Mouse (Mus musculus) stomach, embryonic 16.5 days (tissue): Measurements from ENCODE around the gene Msi2. TPM values are rescaled to one million over a fixed set of nuclear protein-coding genes. Genes with fewer than 3 reads are reported as not detected.

Experiments used
- ATAC-seq: fragments of 200-750 bp; cut with Nextera tagmentation; 2 replicates; pipeline ENCODE4 v1.8.0; 2017; ENCODE audit warnings: moderate number of reproducible peaks, moderate TSS enrichment; ENCODE audit not compliant: insufficient read depth, low FRiP score
- H3K27ac ChIP-seq: fragments of 300-500 bp; sonication (generic); 2 replicates; pipeline ENCODE4 v1.5.1; 2014; ENCODE audit warnings: low read length
- H3K27me3 ChIP-seq: fragments of 300-500 bp; sonication (generic); 2 replicates; pipeline ENCODE4 v1.6.1; 2014; ENCODE audit warnings: low read length, control low read depth, mixed read lengths; ENCODE audit not compliant: control insufficient read depth, insufficient read depth
- H3K36me3 ChIP-seq: fragments of 300-500 bp; sonication (generic); 2 replicates; pipeline ENCODE4 v1.6.1; 2014; ENCODE audit warnings: low read length; ENCODE audit not compliant: control insufficient read depth, insufficient read depth
- H3K4me1 ChIP-seq: fragments of 300-500 bp; sonication (generic); 2 replicates; pipeline ENCODE4 v1.6.1; 2014; ENCODE audit warnings: low read length, control low read depth, mixed read lengths; ENCODE audit not compliant: control insufficient read depth, insufficient read depth
- H3K4me2 ChIP-seq: fragments of 300-500 bp; sonication (generic); 2 replicates; pipeline ENCODE4 v1.6.1; 2014; ENCODE audit warnings: low read depth, low read length, mixed read lengths
- H3K4me3 ChIP-seq: fragments of 300-500 bp; sonication (generic); replicated peaks from 2 replicates; pipeline ENCODE4 v1.5.1; 2014; ENCODE audit warnings: mild to moderate bottlenecking, low read length
- H3K9ac ChIP-seq: fragments of 300-500 bp; sonication (generic); 2 replicates; pipeline ENCODE4 v1.6.1; 2014; ENCODE audit warnings: low read length
- H3K9me3 ChIP-seq: fragments of 300-500 bp; sonication (generic); replicated peaks from 2 replicates; pipeline ENCODE4 v1.6.1; 2016; ENCODE audit warnings: low read length, control low read depth; ENCODE audit not compliant: control insufficient read depth
- whole genome bisulfite sequencing: fragments of 180-500 bp; shearing (Covaris S2); extraction: QIAGEN DNeasy Blood & Tissue Kit; methylation state at CpG from one replicate; pipeline ENCODE4 v1.1.7; 2014; 5-methylcytosine and 5-hydroxymethylcytosine counted together
- microRNA-seq: library from miRNA; unstranded; fragments of <30 nt; microRNA quantifications from one replicate; pipeline ENCODE4, GENCODE M21; 2016
- polyA plus RNA-seq: library from polyadenylated mRNA; unstranded; fragments of >200 nt; fragmentation: Nextera tagmentation; extraction: Ambion mirVana; gene quantifications from 2 replicates; pipeline ENCODE4 v1.2.1, GENCODE M21; 2015

Msi2 gene
- polyA plus RNA-seq, 1 experiment from 2014 or later, result 11.7 TPM

GRCm38 (mm10) chr11:88295298-88295697 lies 423.0 kb downstream of the Msi2 start:
- no peak overlapping the region for H3K27ac ChIP-seq
- H3K36me3 ChIP-seq, result no peaks in the 10 kb centered on the region
- ATAC-seq, result no peak
- H3K27me3 ChIP-seq, result 0 out of 2 replicates have a peak, but pooled peaks cover 5% of the 10 kb centered on the region
- H3K4me1 ChIP-seq, result no peaks in the 10 kb centered on the region; the same call in 1 of the 2 replicates
- WGBS, result 49% methylated on average over 5 of the region's 5 CpGs
- H3K4me3 ChIP-seq, result no peak overlapping the region
- H3K4me2 ChIP-seq, result no peak overlapping the region
- no peak overlapping the region for H3K9ac ChIP-seq
- H3K9me3 ChIP-seq, result no peaks in the 10 kb centered on the region

GRCm38 (mm10) chr11:88294394-88294710 lies 424.0 kb downstream of the Msi2 start:
- Histone ChIP-seq H3K27me3 (0 out of 2 replicates have a peak, but pooled peaks cover 5% of the 10 kb centered on the region), H3K4me2 (0 out of 2 replicates have a peak overlapping the region, but pooled peaks have one; percentile 26), H3K4me1 (no peaks in the 10 kb centered on the region; the same call in 1 of the 2 replicates), H3K9ac (peak overlapping the region; percentile 41; the same call in 1 of the 2 replicates), H3K27ac (no peak overlapping the region), H3K4me3 (peak overlapping the region; percentile 17; the same call in 1 of the 2 replicates), H3K36me3 (no peaks in the 10 kb centered on the region), H3K9me3 (no peaks in the 10 kb centered on the region)
- WGBS, result 39% methylated on average over 17 of the region's 17 CpGs
- ATAC-seq, result no peak

DNA sequence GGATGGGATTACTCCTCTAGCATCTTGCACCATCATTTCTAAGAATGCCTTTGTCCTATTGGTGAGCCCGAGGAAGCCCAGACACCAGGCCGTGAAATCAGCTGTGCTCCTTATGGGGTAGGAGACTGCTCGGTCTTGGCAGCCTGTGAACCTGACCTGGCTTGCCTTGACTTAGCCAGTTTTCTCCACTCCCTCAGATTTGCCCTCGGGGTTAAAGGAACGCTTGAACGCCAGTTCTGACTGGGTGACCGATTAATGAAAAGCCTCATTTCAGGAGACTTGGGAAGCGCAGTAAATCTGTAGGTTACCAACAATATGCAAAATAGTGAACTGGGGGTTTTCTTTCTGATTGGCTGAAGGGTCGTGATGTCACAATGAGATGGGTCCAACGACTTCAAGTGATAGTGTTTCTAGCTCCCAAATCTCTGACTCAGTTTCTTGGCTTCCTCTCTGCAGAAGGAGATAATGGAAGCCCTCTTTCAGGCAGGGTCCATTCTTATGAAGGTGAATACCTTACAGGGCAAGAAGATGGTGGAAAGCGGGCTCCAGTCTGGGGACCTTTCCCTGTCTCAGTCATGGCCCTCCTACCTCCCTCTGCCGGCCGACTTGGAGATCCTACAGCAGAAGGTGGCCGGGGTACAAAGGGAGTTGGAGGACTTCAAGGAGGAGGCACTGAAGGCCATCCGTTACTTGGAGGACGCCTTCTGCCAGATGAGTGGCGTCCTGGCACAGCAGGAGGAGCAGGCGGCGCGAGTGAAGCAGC lies 424.5 kb downstream of the Msi2 start, which contains the start of gene Ccdc182:
TSS of gene Ccdc182 (plus strand) at position 428 of the 763 bp plus-strand sequence.
- H3K4me2 ChIP-seq, result 0 out of 2 replicates have a peak within 1 kb of the TSS, but pooled peaks have one; percentile 26
- 49% methylated on average over 20 of the region's 20 CpGs for WGBS

GRCm38 (mm10) chr11:88291688-88292087 lies 426.6 kb downstream of the Msi2 start:
- Histone ChIP-seq H3K27ac (no peak overlapping the region), H3K9ac (no peak overlapping the region), H3K4me3 (no peak overlapping the region), H3K4me1 (peaks cover 3% of the 10 kb centered on the region; the same call in 1 of the 2 replicates), H3K36me3 (no peaks in the 10 kb centered on the region), H3K27me3 (0 out of 2 replicates have a peak, but pooled peaks cover 5% of the 10 kb centered on the region), H3K4me2 (no peak overlapping the region), H3K9me3 (no peaks in the 10 kb centered on the region)
- no peak for ATAC-seq
- WGBS, result 45% methylated on average over 4 of the region's 4 CpGs

More for the DNA sequence above, 424.5 kb downstream of the Msi2 start, which contains the start of gene Ccdc182:
- Histone ChIP-seq H3K4me1 (no peaks in the 10 kb centered on the region; the same call in 1 of the 2 replicates), H3K36me3 (no peaks in the 10 kb centered on the region), H3K27me3 (0 out of 2 replicates have a peak, but pooled peaks cover 5% of the 10 kb centered on the region), H3K9me3 (no peaks in the 10 kb centered on the region), H3K27ac (no peak within 1 kb of the TSS), H3K9ac (peak within 1 kb of the TSS; percentile 41; the same call in 1 of the 2 replicates), H3K4me3 (peak within 1 kb of the TSS; percentile 17; the same call in 1 of the 2 replicates)
- no peak for ATAC-seq

DNA sequence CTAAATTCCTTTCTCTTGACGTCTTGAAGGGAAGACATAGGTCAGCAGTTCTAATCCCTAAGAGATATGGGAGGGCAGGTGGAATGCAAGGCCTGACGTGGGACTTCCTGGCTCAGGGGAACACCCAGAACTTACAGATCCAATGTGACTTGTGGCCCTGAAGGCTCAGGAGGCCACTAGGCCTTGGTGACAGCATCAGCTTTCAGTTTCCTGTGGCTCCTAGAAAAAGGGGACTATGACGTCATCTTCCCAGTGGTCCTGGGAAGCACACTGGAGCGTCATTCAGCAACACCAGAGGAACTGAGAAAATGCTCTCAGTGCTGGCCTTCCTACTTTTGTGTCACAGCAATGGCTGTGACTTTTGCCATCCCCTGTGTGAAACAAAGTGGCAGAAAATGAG lies 427.1 kb downstream of the Msi2 start:
- no peak for ATAC-seq
- Histone ChIP-seq H3K9ac (no peak overlapping the region), H3K4me3 (no peak overlapping the region), H3K9me3 (no peaks in the 10 kb centered on the region), H3K4me1 (peaks cover 3% of the 10 kb centered on the region; the same call in 1 of the 2 replicates), H3K27me3 (0 out of 2 replicates have a peak, but pooled peaks cover 5% of the 10 kb centered on the region), H3K36me3 (no peaks in the 10 kb centered on the region), H3K4me2 (no peak overlapping the region), H3K27ac (no peak overlapping the region)
- 72% methylated on average over 4 of the region's 4 CpGs for WGBS

Small RNAs within 50 kb of the gene (microRNA-seq; reads per million reads assigned to microRNA genes)
- 3.0 reads per million, percentile 16 among the genes with 10 or more reads in this experiment for gene Mir378b

Other genes with a start within 250 kb of the Msi2 start
- gene Akap1, start 146.1 kb upstream of the Msi2 start, polyA plus RNA-seq, result 28.5 and 30.9 TPM in 2 replicates
- gene Scpep1, start 237.0 kb upstream of the Msi2 start, polyA plus RNA-seq, result 88.2 and 93.1 TPM in 2 replicates
- not detected in 2 replicates for gene Elobl, start 248.4 kb upstream of the Msi2 start, polyA plus RNA-seq